Mouse (Mus musculus): ENCODE data around the gene Acly. TPM values are rescaled to one million over a fixed set of nuclear protein-coding genes. Genes with fewer than 3 reads are reported as not detected.
A peak's percentile ranks its signal among the peaks of the same experiment; 100 is the strongest.

Gene Acly
- polyA plus RNA-seq, 1 experiment from 2014 or later = 160 TPM

GRCm38 (mm10) chr11:100471352-100472196 lies 56.2 kb downstream of the Acly start:
- H3K9me3 ChIP-seq = no peaks in the 10 kb centered on the region
- H3K27ac ChIP-seq = peak overlapping the region; percentile 73; the same call in 1 of the 2 replicates
- peaks cover 18% of the 10 kb centered on the region for H3K4me1 ChIP-seq
- H3K36me3 ChIP-seq = peaks cover 17% of the 10 kb centered on the region
- H3K27me3 ChIP-seq = no peaks in the 10 kb centered on the region
- H3K9ac ChIP-seq = peak overlapping the region; percentile 90
- peak overlapping the region; percentile 92 for H3K4me2 ChIP-seq (replicated peaks)
- 3% methylated on average over 30 of the region's 30 CpGs for WGBS
- 0 out of 2 replicates have a peak, but pooled peaks have one; percentile 6 for ATAC-seq (ENCODE audit: low FRiP score, low read depth)
- H3K4me3 ChIP-seq = peak overlapping the region; percentile 68

DNA sequence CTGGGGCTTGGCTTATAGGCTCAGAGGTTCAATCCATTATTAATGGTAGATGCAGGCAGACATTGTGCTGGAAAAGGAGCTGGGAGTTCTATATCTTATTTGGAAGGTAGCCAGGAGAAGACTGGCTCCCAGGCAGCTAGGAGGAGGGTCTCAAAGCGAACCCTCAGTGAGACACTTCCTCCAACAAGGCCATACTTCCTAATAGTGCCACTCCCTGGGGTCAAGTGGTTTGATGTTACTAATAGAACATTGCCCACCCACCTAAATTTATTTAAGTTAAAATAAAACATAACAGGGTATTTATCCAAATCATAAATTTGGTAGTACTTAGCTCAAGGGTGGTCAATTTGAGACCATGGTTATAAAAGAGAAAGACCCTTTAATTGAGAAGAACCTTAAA lies 62.0 kb downstream of the Acly start:
- peaks cover 36% of the 10 kb centered on the region for H3K36me3 ChIP-seq
- no peaks in the 10 kb centered on the region for H3K27me3 ChIP-seq
- no peak for ATAC-seq (ENCODE audit: low FRiP score, low read depth)
- WGBS = 81% methylated on average over 1 of the region's 1 CpGs
- H3K9me3 ChIP-seq = no peaks in the 10 kb centered on the region
- no peak overlapping the region for H3K27ac ChIP-seq
- no peak overlapping the region for H3K9ac ChIP-seq
- H3K4me3 ChIP-seq = no peak overlapping the region
- peaks cover 9% of the 10 kb centered on the region for H3K4me1 ChIP-seq
- H3K4me2 ChIP-seq (replicated peaks) = no peak overlapping the region

DNA sequence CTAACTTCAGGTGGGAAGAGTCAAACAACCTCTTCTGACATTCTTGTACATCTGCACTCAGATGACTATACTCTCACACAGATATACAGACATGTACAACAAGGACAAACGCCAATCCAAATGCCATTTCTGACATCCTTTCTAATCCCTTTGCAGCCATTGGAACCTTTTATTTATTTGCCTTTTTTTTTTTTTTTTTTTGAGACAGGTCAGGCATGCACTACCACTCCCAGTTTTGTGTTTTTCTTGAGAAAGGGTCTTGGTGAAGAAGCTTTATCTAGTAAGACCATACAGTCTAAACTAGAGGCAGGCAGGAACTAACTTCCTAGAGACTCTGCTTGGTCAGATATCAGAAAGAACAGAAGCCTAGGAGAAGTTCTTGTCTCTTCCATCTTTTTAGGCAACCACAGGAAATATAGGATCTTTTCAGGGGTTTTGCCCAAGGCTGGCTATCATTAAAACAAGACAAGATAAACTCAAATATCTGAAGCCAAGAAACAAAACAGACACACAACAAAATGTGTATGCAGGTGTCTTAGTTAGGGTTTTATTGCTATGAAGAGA lies 62.5 kb downstream of the Acly start:
- Histone ChIP-seq H3K4me1 (peaks cover 4% of the 10 kb centered on the region), H3K9ac (no peak overlapping the region), H3K27me3 (no peaks in the 10 kb centered on the region), H3K27ac (no peak overlapping the region), H3K4me3 (no peak overlapping the region), H3K36me3 (peaks cover 40% of the 10 kb centered on the region), H3K9me3 (no peaks in the 10 kb centered on the region), H3K4me2 (replicated peaks) (no peak overlapping the region)
- WGBS = 88% methylated on average over 1 of the region's 1 CpGs
- no peak for ATAC-seq (ENCODE audit: low FRiP score, low read depth)

DNA sequence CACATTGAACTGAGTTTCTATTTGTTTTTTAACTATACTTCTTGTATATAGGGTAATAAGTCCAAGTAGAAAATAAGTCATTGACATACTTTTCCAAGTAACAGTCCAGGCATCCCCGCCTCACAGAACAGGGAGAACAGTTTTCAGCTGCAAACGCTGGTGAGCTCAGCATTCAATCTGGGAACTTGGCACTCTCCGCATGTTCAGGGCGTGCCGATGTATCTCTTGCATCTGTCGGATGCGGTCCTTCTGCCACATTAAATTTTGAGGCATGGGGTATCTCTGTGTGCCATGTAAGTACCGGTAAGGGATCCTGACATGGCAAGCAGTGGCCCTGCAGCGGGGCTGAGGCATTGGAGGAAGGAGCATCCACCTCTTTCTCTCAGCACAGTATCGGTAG lies 65.1 kb downstream of the Acly start:
- Histone ChIP-seq H3K9ac (no peak overlapping the region), H3K4me3 (no peak overlapping the region), H3K9me3 (no peaks in the 10 kb centered on the region), H3K27me3 (no peaks in the 10 kb centered on the region), H3K27ac (no peak overlapping the region), H3K4me2 (replicated peaks) (no peak overlapping the region), H3K36me3 (peaks cover 51% of the 10 kb centered on the region), H3K4me1 (no peaks in the 10 kb centered on the region)
- 94% methylated on average over 10 of the region's 10 CpGs for WGBS
- no peak for ATAC-seq (ENCODE audit: low FRiP score, low read depth)

DNA sequence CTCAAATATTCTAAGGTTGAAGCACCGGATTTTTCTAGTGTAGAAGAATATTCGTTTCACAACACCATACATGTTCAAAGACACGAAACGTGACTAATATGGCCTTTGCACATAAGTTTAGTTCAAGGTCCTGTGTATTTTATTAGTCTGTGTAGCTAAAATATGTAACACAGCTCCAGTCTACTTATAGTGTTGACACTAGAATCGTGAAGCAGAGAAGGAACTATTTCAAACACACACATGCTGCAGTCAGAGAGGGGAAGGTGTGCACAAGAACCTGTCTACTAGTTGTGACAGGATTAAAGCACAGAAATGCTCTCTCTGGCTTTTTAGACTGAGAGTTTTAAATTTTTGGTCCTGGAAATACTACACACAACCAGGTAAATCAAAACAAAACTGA lies 70.1 kb downstream of the Acly start:
- Histone ChIP-seq H3K4me3 (no peak overlapping the region), H3K4me1 (no peaks in the 10 kb centered on the region), H3K27me3 (no peaks in the 10 kb centered on the region), H3K9ac (no peak overlapping the region), H3K36me3 (peaks cover 51% of the 10 kb centered on the region), H3K9me3 (no peaks in the 10 kb centered on the region), H3K4me2 (replicated peaks) (no peak overlapping the region), H3K27ac (no peak overlapping the region)
- ATAC-seq (ENCODE audit: low FRiP score, low read depth) = no peak
- 92% methylated on average over 5 of the region's 5 CpGs for WGBS

DNA sequence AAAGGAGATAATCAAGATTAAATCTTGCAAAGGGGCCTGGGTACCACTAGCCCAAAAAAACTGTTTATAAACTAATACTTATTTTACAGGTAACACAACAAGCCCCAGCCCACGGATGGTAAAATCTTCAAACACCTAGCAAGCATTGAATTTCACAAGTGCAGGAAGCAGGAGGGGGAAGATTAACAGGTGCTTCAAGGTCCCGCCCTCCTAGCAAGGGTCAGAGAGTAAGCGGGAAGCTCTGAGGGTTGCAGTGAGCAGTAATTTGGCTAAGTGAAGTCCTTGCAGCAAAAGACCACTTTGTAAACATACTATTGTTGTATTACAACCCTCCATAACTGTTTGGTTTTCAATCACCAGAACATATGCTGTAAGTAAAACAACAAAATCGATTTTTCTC lies 70.6 kb downstream of the Acly start:
- no peaks in the 10 kb centered on the region for H3K27me3 ChIP-seq
- no peak overlapping the region for H3K4me2 ChIP-seq (replicated peaks)
- no peak for ATAC-seq (ENCODE audit: low FRiP score, low read depth)
- H3K9me3 ChIP-seq = no peaks in the 10 kb centered on the region
- no peak overlapping the region for H3K9ac ChIP-seq
- H3K36me3 ChIP-seq = peaks cover 49% of the 10 kb centered on the region
- H3K4me3 ChIP-seq = no peak overlapping the region
- WGBS = 74% methylated on average over 4 of the region's 4 CpGs
- no peak overlapping the region for H3K27ac ChIP-seq
- H3K4me1 ChIP-seq = no peaks in the 10 kb centered on the region

DNA sequence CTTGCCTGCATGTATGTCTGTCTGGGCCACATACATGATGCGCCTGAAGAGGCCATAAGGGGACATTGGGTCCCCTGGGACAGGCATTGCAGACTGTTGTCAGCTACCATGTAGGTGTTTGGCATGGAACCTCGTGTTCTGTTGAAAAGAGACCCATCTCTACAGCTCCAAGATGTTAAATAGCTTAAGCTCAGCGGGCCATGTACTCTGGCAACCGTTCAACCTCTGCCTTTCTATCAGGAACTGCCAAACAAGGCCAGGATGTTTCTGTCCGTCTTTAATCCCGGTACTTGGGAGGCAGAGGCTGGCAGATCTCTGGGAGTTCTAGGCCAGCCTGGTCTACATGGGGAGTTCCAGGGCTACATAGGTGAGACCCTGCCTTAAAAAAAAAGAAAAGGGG lies 85.2 kb downstream of the Acly start:
- no peak overlapping the region for H3K4me2 ChIP-seq (replicated peaks)
- WGBS = 92% methylated on average over 6 of the region's 6 CpGs
- H3K4me3 ChIP-seq = no peak overlapping the region
- no peak overlapping the region for H3K9ac ChIP-seq
- ATAC-seq (ENCODE audit: low FRiP score, low read depth) = no peak
- peaks cover 15% of the 10 kb centered on the region for H3K4me1 ChIP-seq
- no peaks in the 10 kb centered on the region for H3K9me3 ChIP-seq
- H3K27ac ChIP-seq = no peak overlapping the region
- H3K36me3 ChIP-seq = peaks cover 19% of the 10 kb centered on the region
- no peaks in the 10 kb centered on the region for H3K27me3 ChIP-seq

DNA sequence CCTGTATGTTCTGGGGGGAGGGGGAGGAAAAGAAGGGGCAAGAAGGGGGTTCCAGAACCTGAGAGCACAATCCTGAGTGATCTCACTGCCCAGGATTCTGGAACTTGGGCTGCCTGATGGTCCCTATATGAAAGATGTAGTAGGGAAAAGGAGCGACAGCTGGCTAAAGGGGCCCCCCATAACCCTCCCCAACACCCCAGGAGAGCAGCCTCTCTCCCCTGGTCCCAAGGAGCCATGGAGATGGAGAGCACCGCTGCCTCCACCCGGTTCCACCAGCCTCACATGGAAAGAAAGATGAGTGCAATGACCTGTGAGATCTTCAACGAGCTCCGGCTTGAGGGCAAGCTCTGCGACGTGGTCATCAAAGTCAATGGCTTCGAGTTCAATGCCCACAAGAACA lies 86.0 kb downstream of the Acly start, which contains the start of the genes Nt5c3b and Klhl10:
Gene Nt5c3b, minus strand, starts transcription at position 12 of the 400 bp plus-strand sequence.
Gene Klhl10, plus strand, starts transcription at position 121 of the 400 bp plus-strand sequence.
- WGBS = 89% methylated on average over 8 of the region's 8 CpGs

GRCm38 (mm10) chr11:100440691-100441522 lies 86.9 kb downstream of the Acly start:
- Histone ChIP-seq H3K27me3 (no peaks in the 10 kb centered on the region), H3K4me1 (peaks cover 15% of the 10 kb centered on the region), H3K9ac (peak overlapping the region; percentile 93), H3K4me2 (replicated peaks) (peak overlapping the region; percentile 69), H3K4me3 (peak overlapping the region; percentile 83), H3K9me3 (no peaks in the 10 kb centered on the region), H3K36me3 (peaks cover 36% of the 10 kb centered on the region), H3K27ac (peak overlapping the region; percentile 61; the same call in 1 of the 2 replicates)
- WGBS = under 1% methylated on average over 52 of the region's 52 CpGs
- ATAC-seq (ENCODE audit: low FRiP score, low read depth) = peak; percentile 97

More for the DNA sequence above, 86.0 kb downstream of the Acly start, which contains the start of the genes Nt5c3b and Klhl10:
- Histone ChIP-seq H3K36me3 (peaks cover 27% of the 10 kb centered on the region), H3K4me3 (peak within 1 kb of the TSS; percentile 83), H3K9ac (peak within 1 kb of the TSS; percentile 93), H3K4me1 (peaks cover 15% of the 10 kb centered on the region), H3K9me3 (no peaks in the 10 kb centered on the region), H3K27me3 (no peaks in the 10 kb centered on the region), H3K27ac (peak within 1 kb of the TSS; percentile 61; the same call in 1 of the 2 replicates), H3K4me2 (replicated peaks) (peak within 1 kb of the TSS; percentile 69)
- no peak for ATAC-seq (ENCODE audit: low FRiP score, low read depth)

- H3K9me3 ChIP-seq = no peaks in the 10 kb centered on the region
- H3K4me3 ChIP-seq = no peak overlapping the region
- no peak overlapping the region for H3K9ac ChIP-seq
- no peak overlapping the region for H3K27ac ChIP-seq
- H3K27me3 ChIP-seq = no peaks in the 10 kb centered on the region
- peaks cover 15% of the 10 kb centered on the region for H3K4me1 ChIP-seq
- ATAC-seq (ENCODE audit: low FRiP score, low read depth) = no peak
- WGBS = 97% methylated on average over 1 of the region's 1 CpGs
- H3K36me3 ChIP-seq = peaks cover 62% of the 10 kb centered on the region
- no peak overlapping the region for H3K4me2 ChIP-seq (replicated peaks)
These were observed 89.9 kb downstream of the Acly start for GRCm38 (mm10) chr11:100437901-100438300.

DNA sequence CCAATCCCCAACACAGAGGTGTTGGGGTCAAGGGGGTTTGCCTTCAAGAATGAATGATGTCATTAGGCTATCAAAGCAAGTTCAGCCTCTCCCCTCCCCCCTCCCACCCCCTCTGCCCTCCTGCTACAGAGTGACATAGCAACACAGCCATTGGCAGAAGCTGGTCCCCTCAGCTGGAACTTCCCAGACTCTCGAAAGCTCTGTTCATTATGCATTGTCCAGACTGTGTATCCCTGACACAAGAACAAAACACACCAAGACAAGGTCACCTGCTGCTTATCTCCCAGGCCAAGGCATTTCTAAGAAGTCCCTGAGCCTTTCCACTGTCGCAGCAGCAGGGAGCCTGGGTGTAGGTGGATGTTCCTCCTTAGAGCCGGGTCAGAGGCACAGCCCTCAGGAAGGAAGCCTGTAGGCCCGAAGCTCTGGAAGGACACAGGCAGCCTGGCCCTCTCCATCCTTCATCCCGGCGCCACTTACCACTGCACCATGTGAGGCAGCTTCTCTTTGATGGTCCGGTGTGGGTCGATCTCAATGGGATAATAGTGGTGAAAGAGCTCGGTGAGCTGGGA lies 92.0 kb downstream of the Acly start:
- Histone ChIP-seq H3K27ac (no peak overlapping the region), H3K4me1 (peaks cover 10% of the 10 kb centered on the region), H3K9me3 (no peaks in the 10 kb centered on the region), H3K4me2 (replicated peaks) (no peak overlapping the region), H3K9ac (no peak overlapping the region), H3K36me3 (peaks cover 79% of the 10 kb centered on the region), H3K4me3 (no peak overlapping the region), H3K27me3 (no peaks in the 10 kb centered on the region)
- ATAC-seq (ENCODE audit: low FRiP score, low read depth) = no peak
- WGBS = 86% methylated on average over 9 of the region's 9 CpGs

All from limb, embryonic 13.5 days (tissue).